Mouse (Mus musculus): ENCODE measurements at regions not wholly inside any gene's neighbourhood (a gene's known extent, or its start where the extent isn't known, plus 50 kb on each side); places are given as distances from the start of the nearest gene placed in this dataset.

DNA sequence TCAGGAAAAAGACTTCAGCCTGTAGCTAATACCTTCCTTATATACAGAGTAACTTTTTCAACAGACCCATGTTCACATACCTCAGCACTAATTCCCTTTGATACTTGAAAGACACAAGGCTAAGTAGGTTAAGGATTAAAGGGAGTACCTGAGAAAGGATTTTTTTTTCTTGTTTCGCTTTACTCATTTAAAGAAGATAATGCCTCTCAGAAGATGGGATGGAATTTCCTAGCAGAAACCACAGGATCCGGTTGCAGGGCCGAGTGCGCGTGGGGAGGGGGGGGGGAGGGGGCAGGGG lies 114.0 kb upstream of the Cpsf6 start:
- no peak overlapping the region for H3K27ac ChIP-seq (ENCODE audit: insufficient read depth, low read length)
- no peak overlapping the region for H3K4me3 ChIP-seq (ENCODE audit: insufficient read depth, low read length)
- no peaks in the 10 kb centered on the region for H3K4me1 ChIP-seq (ENCODE audit: control insufficient read depth, insufficient read depth, low read length)
- TF ChIP-seq CTCF (IDR thresholded peaks at IDR 0.05; ENCODE audit: extremely low read depth, insufficient read depth, low read length) (no peak), POLR2A (IDR thresholded peaks at IDR 0.05; ENCODE audit: extremely low read depth, insufficient read depth, low read length) (no peak)

DNA sequence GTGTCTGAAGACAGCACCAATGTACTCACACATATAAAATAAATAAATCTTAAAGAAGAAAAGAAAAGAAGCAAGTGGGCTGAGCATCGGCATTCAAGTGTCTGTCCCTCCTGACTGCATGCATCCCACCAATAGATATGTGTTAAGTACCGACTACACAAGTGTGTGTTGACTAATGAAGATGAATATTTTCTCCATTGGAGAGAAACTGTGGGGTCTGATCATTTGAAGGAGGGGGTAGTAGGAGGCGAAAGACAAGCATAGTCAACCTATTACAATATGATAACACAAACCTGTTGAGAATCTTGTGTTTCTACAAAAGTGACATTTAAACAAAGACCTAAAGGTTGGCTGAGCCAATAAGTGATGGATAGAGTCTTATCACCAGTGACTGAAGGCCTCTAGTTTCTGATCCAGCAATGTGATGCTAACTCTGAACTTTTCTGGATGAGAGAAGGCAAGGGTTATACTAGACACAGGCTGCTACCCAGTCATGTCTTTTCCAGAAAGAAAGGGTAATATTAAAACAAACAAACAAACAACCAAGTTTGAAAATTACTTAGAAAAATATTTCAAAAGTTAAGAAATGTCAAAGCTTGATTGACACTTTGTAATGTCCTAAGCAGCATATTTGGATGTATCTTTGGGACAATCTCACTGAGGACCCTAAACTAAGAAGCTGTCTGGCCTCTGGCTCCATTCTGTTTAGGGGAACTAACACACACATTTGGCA lies 113.4 kb upstream of the Cpsf6 start:
- no peak for TF ChIP-seq POLR2A (IDR thresholded peaks at IDR 0.05; ENCODE audit: extremely low read depth, insufficient read depth, low read length)
- TF ChIP-seq CTCF (IDR thresholded peaks at IDR 0.05; ENCODE audit: extremely low read depth, insufficient read depth, low read length), result no peak
- Histone ChIP-seq H3K4me1 (ENCODE audit: control insufficient read depth, insufficient read depth, low read length) (no peaks in the 10 kb centered on the region), H3K4me3 (ENCODE audit: insufficient read depth, low read length) (no peak overlapping the region), H3K27ac (ENCODE audit: insufficient read depth, low read length) (no peak overlapping the region)

- Histone ChIP-seq H3K4me1 (ENCODE audit: control insufficient read depth, insufficient read depth, low read length) (no peaks in the 10 kb centered on the region), H3K27ac (ENCODE audit: insufficient read depth, low read length) (no peak overlapping the region), H3K4me3 (ENCODE audit: insufficient read depth, low read length) (no peak overlapping the region)
- TF ChIP-seq CTCF (IDR thresholded peaks at IDR 0.05; ENCODE audit: extremely low read depth, insufficient read depth, low read length) (no peak), POLR2A (IDR thresholded peaks at IDR 0.05; ENCODE audit: extremely low read depth, insufficient read depth, low read length) (no peak)
Observed at GRCm38 (mm10) chr10:117492391-117492990, 112.7 kb upstream of the Cpsf6 start.

DNA sequence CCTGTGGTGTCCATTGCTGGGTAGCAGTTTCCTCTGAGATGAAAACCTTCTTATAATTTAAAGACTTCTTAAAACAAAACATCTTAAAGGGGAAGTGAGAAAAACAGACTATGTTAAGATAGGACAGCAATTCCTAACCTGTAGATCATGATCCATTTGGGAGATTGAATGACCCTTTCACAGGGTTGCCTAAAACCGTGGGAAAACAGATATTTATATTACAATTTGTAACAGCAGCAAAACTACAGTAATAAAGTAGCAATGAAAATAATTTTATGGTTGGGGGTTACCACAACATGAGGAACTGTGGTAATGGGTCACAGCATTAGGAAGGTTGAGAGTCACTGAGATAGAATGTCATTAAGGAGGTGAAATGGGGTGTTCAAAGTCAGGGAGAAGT lies 111.9 kb upstream of the Cpsf6 start:
- H3K4me1 ChIP-seq (ENCODE audit: control insufficient read depth, insufficient read depth, low read length), result no peaks in the 10 kb centered on the region
- no peak overlapping the region for H3K4me3 ChIP-seq (ENCODE audit: insufficient read depth, low read length)
- no peak for TF ChIP-seq CTCF (IDR thresholded peaks at IDR 0.05; ENCODE audit: extremely low read depth, insufficient read depth, low read length)
- no peak for TF ChIP-seq POLR2A (IDR thresholded peaks at IDR 0.05; ENCODE audit: extremely low read depth, insufficient read depth, low read length)
- H3K27ac ChIP-seq (ENCODE audit: insufficient read depth, low read length), result no peak overlapping the region

- Histone ChIP-seq H3K4me3 (ENCODE audit: insufficient read depth, low read length) (no peak overlapping the region), H3K4me1 (ENCODE audit: control insufficient read depth, insufficient read depth, low read length) (no peaks in the 10 kb centered on the region), H3K27ac (ENCODE audit: insufficient read depth, low read length) (no peak overlapping the region)
- no peak for TF ChIP-seq CTCF (IDR thresholded peaks at IDR 0.05; ENCODE audit: extremely low read depth, insufficient read depth, low read length)
Observed at GRCm38 (mm10) chr10:117490851-117491595, 111.2 kb upstream of the Cpsf6 start.

DNA sequence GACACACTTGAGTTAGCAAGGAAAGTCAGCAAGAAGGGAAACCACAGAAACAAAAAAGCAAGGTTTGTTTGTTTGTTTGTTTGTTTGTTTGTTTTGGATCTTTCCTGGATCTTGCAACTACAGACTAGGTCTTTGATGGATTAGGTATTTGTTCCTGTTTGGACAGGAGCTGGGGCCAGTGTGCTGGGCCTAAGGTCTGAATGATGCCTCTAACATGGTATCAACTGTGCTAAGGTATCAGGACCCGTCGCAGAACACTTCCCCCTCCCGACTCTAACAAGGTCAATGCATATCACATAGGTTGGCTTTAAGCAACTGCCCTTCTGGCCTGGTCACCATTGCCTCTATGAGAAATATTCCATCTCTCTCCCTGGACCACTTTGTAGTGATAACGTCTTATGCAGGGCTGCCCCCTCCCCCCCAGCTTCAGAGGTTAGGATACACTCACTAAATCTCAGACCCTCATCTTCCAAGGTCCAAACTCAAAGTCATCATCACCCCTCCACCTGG lies 103.3 kb upstream of the Cpsf6 start:
- H3K4me3 ChIP-seq (ENCODE audit: insufficient read depth, low read length), result no peak overlapping the region
- TF ChIP-seq CTCF (IDR thresholded peaks at IDR 0.05; ENCODE audit: extremely low read depth, insufficient read depth, low read length), result no peak
- H3K4me1 ChIP-seq (ENCODE audit: control insufficient read depth, insufficient read depth, low read length), result no peaks in the 10 kb centered on the region
- no peak overlapping the region for H3K27ac ChIP-seq (ENCODE audit: insufficient read depth, low read length)

GRCm38 (mm10) chr10:117482361-117482760 lies 102.5 kb upstream of the Cpsf6 start:
- H3K4me1 ChIP-seq (ENCODE audit: control insufficient read depth, insufficient read depth, low read length), result no peaks in the 10 kb centered on the region

DNA sequence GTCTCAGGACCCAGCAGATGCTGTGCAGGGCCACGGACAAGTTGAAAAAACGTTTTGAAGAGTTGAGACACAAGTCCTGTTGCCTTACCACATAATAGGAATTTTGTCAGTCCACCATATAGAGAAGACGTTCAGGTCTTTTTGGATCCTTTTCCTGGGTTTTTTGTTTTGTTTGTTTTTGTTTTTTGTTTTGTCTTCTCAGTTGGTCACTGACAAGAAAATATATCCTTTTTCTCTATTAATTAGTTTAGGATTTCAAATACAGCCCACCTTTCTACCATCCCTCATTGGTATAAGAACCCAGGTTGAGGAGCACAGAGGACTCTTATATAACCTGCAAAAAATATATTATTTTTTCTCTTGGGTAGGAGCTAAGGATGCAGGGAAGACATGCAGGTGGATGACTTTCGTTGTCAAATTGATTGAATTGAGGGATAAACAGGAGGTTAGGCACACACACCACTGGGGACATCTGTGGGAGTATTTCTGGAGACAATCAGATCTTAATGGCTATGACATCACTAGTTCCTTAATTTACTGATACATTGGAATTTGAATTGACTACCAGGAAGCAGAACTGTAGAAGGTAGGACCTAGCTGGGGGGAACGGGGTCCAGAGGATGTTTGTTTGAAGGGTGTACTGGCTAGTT lies 101.7 kb upstream of the Cpsf6 start:
- Histone ChIP-seq H3K4me1 (ENCODE audit: control insufficient read depth, insufficient read depth, low read length) (no peaks in the 10 kb centered on the region), H3K27ac (ENCODE audit: insufficient read depth, low read length) (no peak overlapping the region), H3K4me3 (ENCODE audit: insufficient read depth, low read length) (no peak overlapping the region)
- no peak for TF ChIP-seq CTCF (IDR thresholded peaks at IDR 0.05; ENCODE audit: extremely low read depth, insufficient read depth, low read length)
- no peak for TF ChIP-seq POLR2A (IDR thresholded peaks at IDR 0.05; ENCODE audit: extremely low read depth, insufficient read depth, low read length)

More at GRCm38 (mm10) chr10:117482361-117482760, 102.5 kb upstream of the Cpsf6 start:
- no peak for TF ChIP-seq POLR2A (IDR thresholded peaks at IDR 0.05; ENCODE audit: extremely low read depth, insufficient read depth, low read length)
- TF ChIP-seq CTCF (IDR thresholded peaks at IDR 0.05; ENCODE audit: extremely low read depth, insufficient read depth, low read length), result no peak
- H3K4me3 ChIP-seq (ENCODE audit: insufficient read depth, low read length), result no peak overlapping the region
- no peak overlapping the region for H3K27ac ChIP-seq (ENCODE audit: insufficient read depth, low read length)

DNA sequence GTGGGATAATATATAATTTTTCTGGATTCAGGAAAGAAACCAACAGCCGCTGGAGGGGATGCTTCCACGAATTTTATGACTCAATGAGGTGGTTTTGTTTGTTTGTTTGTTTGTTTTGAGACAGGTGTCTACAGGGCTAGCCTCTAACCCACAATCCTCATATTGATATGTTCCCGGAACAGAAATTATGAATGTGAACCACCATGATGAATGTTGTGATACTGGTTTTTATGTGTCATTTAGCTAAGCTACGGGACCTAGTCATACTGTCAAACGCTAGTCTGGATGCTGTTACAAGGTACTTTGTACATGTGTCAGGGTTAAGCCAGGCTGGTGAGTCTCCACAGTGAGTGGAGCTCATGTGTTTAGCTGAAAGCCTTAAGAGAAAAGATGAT lies 100.6 kb upstream of the Cpsf6 start:
- H3K27ac ChIP-seq (ENCODE audit: insufficient read depth, low read length), result no peak overlapping the region
- H3K4me1 ChIP-seq (ENCODE audit: control insufficient read depth, insufficient read depth, low read length), result no peaks in the 10 kb centered on the region
- TF ChIP-seq POLR2A (IDR thresholded peaks at IDR 0.05; ENCODE audit: extremely low read depth, insufficient read depth, low read length) (no peak), CTCF (IDR thresholded peaks at IDR 0.05; ENCODE audit: extremely low read depth, insufficient read depth, low read length) (no peak)
- no peak overlapping the region for H3K4me3 ChIP-seq (ENCODE audit: insufficient read depth, low read length)
